Mouse (Mus musculus): Measurements from ENCODE around the gene Cdk14. TPM values are rescaled to one million over a fixed set of nuclear protein-coding genes. Genes with fewer than 3 reads are reported as not detected.
A peak's percentile ranks its signal among the peaks of the same experiment; 100 is the strongest.

The Cdk14 gene
- polyA plus RNA-seq, 1 experiment: 2.9 TPM

- WGBS: 87% methylated on average over 3 of the region's 3 CpGs
- no peaks in the 10 kb centered on the region for H3K27me3 ChIP-seq (ENCODE audit: control insufficient read depth, insufficient read depth, low read length)
- no peak for DNase-seq (ENCODE audit: low read depth in 1 of 2, low spot score in 2 of 2)
- no peak overlapping the region for H3K27ac ChIP-seq (ENCODE audit: insufficient read depth, low read length)
- H3K4me3 ChIP-seq (ENCODE audit: extremely low read depth, insufficient read depth, insufficient read length): no peak overlapping the region
- H3K4me1 ChIP-seq (ENCODE audit: control insufficient read depth, insufficient read depth, insufficient read length): no peaks in the 10 kb centered on the region
- no peaks in the 10 kb centered on the region for H3K36me3 ChIP-seq (ENCODE audit: control insufficient read depth, insufficient read depth, low read length)
- TF ChIP-seq POLR2A (IDR thresholded peaks at IDR 0.05; ENCODE audit: low read depth, low read length) (no peak), CTCF (IDR thresholded peaks at IDR 0.05; ENCODE audit: extremely low read depth, insufficient read depth, insufficient read length, insufficient replicate concordance) (no peak)
These were observed 153.4 kb downstream of the Cdk14 start for GRCm38 (mm10) chr5:5266787-5267126.

GRCm38 (mm10) chr5:5265861-5266786, 154.0 kb downstream of the Cdk14 start:
- H3K27ac ChIP-seq (ENCODE audit: insufficient read depth, low read length): no peak overlapping the region
- TF ChIP-seq POLR2A (IDR thresholded peaks at IDR 0.05; ENCODE audit: low read depth, low read length): no peak
- TF ChIP-seq CTCF (IDR thresholded peaks at IDR 0.05; ENCODE audit: extremely low read depth, insufficient read depth, insufficient read length, insufficient replicate concordance): peak; percentile 19; the same call in 1 of the 2 replicates
- DNase-seq (ENCODE audit: low read depth in 1 of 2, low spot score in 2 of 2): peak; percentile 5 to 20
- H3K4me3 ChIP-seq (ENCODE audit: extremely low read depth, insufficient read depth, insufficient read length): no peak overlapping the region
- WGBS: 73% methylated on average over 10 of the region's 10 CpGs
- H3K36me3 ChIP-seq (ENCODE audit: control insufficient read depth, insufficient read depth, low read length): no peaks in the 10 kb centered on the region
- no peaks in the 10 kb centered on the region for H3K4me1 ChIP-seq (ENCODE audit: control insufficient read depth, insufficient read depth, insufficient read length)
- H3K27me3 ChIP-seq (ENCODE audit: control insufficient read depth, insufficient read depth, low read length): no peaks in the 10 kb centered on the region

- Histone ChIP-seq H3K27ac (ENCODE audit: insufficient read depth, low read length) (no peak overlapping the region), H3K4me3 (ENCODE audit: extremely low read depth, insufficient read depth, insufficient read length) (no peak overlapping the region), H3K4me1 (ENCODE audit: control insufficient read depth, insufficient read depth, insufficient read length) (no peaks in the 10 kb centered on the region), H3K27me3 (ENCODE audit: control insufficient read depth, insufficient read depth, low read length) (no peaks in the 10 kb centered on the region), H3K36me3 (ENCODE audit: control insufficient read depth, insufficient read depth, low read length) (no peaks in the 10 kb centered on the region)
- no peak for DNase-seq (ENCODE audit: low read depth in 1 of 2, low spot score in 2 of 2)
- TF ChIP-seq POLR2A (IDR thresholded peaks at IDR 0.05; ENCODE audit: low read depth, low read length): no peak
- TF ChIP-seq CTCF (IDR thresholded peaks at IDR 0.05; ENCODE audit: extremely low read depth, insufficient read depth, insufficient read length, insufficient replicate concordance): no peak
- 69% methylated on average over 8 of the region's 8 CpGs for WGBS
These were observed 154.7 kb downstream of the Cdk14 start for GRCm38 (mm10) chr5:5265401-5265841.

- WGBS: 85% methylated on average over 2 of the region's 2 CpGs
These were observed 155.4 kb downstream of the Cdk14 start for GRCm38 (mm10) chr5:5264712-5265111.

GRCm38 (mm10) chr5:5261725-5262296, 158.3 kb downstream of the Cdk14 start:
- Histone ChIP-seq H3K4me3 (ENCODE audit: extremely low read depth, insufficient read depth, insufficient read length) (no peak overlapping the region), H3K36me3 (ENCODE audit: control insufficient read depth, insufficient read depth, low read length) (no peaks in the 10 kb centered on the region), H3K4me1 (ENCODE audit: control insufficient read depth, insufficient read depth, insufficient read length) (no peaks in the 10 kb centered on the region), H3K27me3 (ENCODE audit: control insufficient read depth, insufficient read depth, low read length) (no peaks in the 10 kb centered on the region), H3K27ac (ENCODE audit: insufficient read depth, low read length) (no peak overlapping the region)
- no peak for DNase-seq (ENCODE audit: low read depth in 1 of 2, low spot score in 2 of 2)
- 81% methylated on average over 14 of the region's 14 CpGs for WGBS
- TF ChIP-seq CTCF (IDR thresholded peaks at IDR 0.05; ENCODE audit: extremely low read depth, insufficient read depth, insufficient read length, insufficient replicate concordance) (no peak), POLR2A (IDR thresholded peaks at IDR 0.05; ENCODE audit: low read depth, low read length) (no peak)

More at GRCm38 (mm10) chr5:5264712-5265111, 155.4 kb downstream of the Cdk14 start:
- H3K27ac ChIP-seq (ENCODE audit: insufficient read depth, low read length): no peak overlapping the region
- TF ChIP-seq CTCF (IDR thresholded peaks at IDR 0.05; ENCODE audit: extremely low read depth, insufficient read depth, insufficient read length, insufficient replicate concordance): no peak
- TF ChIP-seq POLR2A (IDR thresholded peaks at IDR 0.05; ENCODE audit: low read depth, low read length): no peak
- no peak overlapping the region for H3K4me3 ChIP-seq (ENCODE audit: extremely low read depth, insufficient read depth, insufficient read length)
- H3K36me3 ChIP-seq (ENCODE audit: control insufficient read depth, insufficient read depth, low read length): no peaks in the 10 kb centered on the region
- no peaks in the 10 kb centered on the region for H3K4me1 ChIP-seq (ENCODE audit: control insufficient read depth, insufficient read depth, insufficient read length)
- DNase-seq (ENCODE audit: low read depth in 1 of 2, low spot score in 2 of 2): no peak
- H3K27me3 ChIP-seq (ENCODE audit: control insufficient read depth, insufficient read depth, low read length): no peaks in the 10 kb centered on the region

GRCm38 (mm10) chr5:5260966-5261724, 159.0 kb downstream of the Cdk14 start:
- H3K4me1 ChIP-seq (ENCODE audit: control insufficient read depth, insufficient read depth, insufficient read length): no peaks in the 10 kb centered on the region
- no peak for DNase-seq (ENCODE audit: low read depth in 1 of 2, low spot score in 2 of 2)
- no peaks in the 10 kb centered on the region for H3K27me3 ChIP-seq (ENCODE audit: control insufficient read depth, insufficient read depth, low read length)
- H3K36me3 ChIP-seq (ENCODE audit: control insufficient read depth, insufficient read depth, low read length): no peaks in the 10 kb centered on the region
- no peak overlapping the region for H3K4me3 ChIP-seq (ENCODE audit: extremely low read depth, insufficient read depth, insufficient read length)
- H3K27ac ChIP-seq (ENCODE audit: insufficient read depth, low read length): no peak overlapping the region
- no peak for TF ChIP-seq POLR2A (IDR thresholded peaks at IDR 0.05; ENCODE audit: low read depth, low read length)
- TF ChIP-seq CTCF (IDR thresholded peaks at IDR 0.05; ENCODE audit: extremely low read depth, insufficient read depth, insufficient read length, insufficient replicate concordance): no peak
- WGBS: 81% methylated on average over 14 of the region's 14 CpGs

Measured in spleen, adult 2 months (tissue).